Mouse (Mus musculus): ENCODE results near the gene Atrnl1.

GRCm38 (mm10) chr19:57745579-57745978 lies 134.7 kb downstream of the Atrnl1 start:
- TF ChIP-seq POLR2A (IDR thresholded peaks at IDR 0.05; ENCODE audit: low read depth, low read length) (no peak), CTCF (IDR thresholded peaks at IDR 0.05; ENCODE audit: extremely low read depth, insufficient read length, insufficient replicate concordance, low read depth, low read length) (no peak; the same call in 1 of the 2 replicates)

Data from small intestine, adult 2 months (tissue).